Mouse (Mus musculus): ENCODE measurements around the gene Ppfia2. TPM values are rescaled to one million over a fixed set of nuclear protein-coding genes. Genes with fewer than 3 reads are reported as not detected.

The Ppfia2 gene
- polyA plus RNA-seq, 1 experiment from 2014 or later, result 0.58 TPM

- Histone ChIP-seq H3K4me1 (ENCODE audit: insufficient read depth) (no peaks in the 10 kb centered on the region), H3K27ac (ENCODE audit: low read depth) (no peak overlapping the region), H3K27me3 (ENCODE audit: insufficient read depth, low read length) (no peaks in the 10 kb centered on the region), H3K4me3 (ENCODE audit: low read depth, low read length) (no peak overlapping the region), H3K9me3 (ENCODE audit: low read depth, low read length) (no peaks in the 10 kb centered on the region), H3K36me3 (ENCODE audit: insufficient read depth) (no peaks in the 10 kb centered on the region), H3K9ac (no peak overlapping the region), H3K4me2 (no peak overlapping the region)
- peak; percentile 6 for DNase-seq
- no peak; the same call in 1 of the 2 replicates for ATAC-seq (ENCODE audit: insufficient read depth)
- TF ChIP-seq CTCF (IDR thresholded peaks at IDR 0.05; ENCODE audit: low read depth), result no peak
Measured at GRCm38 (mm10) chr10:106914275-106914674, 444.1 kb downstream of the Ppfia2 start.

- Histone ChIP-seq H3K27me3 (ENCODE audit: insufficient read depth, low read length) (no peaks in the 10 kb centered on the region), H3K9ac (no peak overlapping the region), H3K36me3 (ENCODE audit: insufficient read depth) (no peaks in the 10 kb centered on the region), H3K4me2 (no peak overlapping the region), H3K4me1 (ENCODE audit: insufficient read depth) (no peaks in the 10 kb centered on the region), H3K9me3 (ENCODE audit: low read depth, low read length) (no peaks in the 10 kb centered on the region), H3K4me3 (ENCODE audit: low read depth, low read length) (no peak overlapping the region), H3K27ac (ENCODE audit: low read depth) (no peak overlapping the region)
- DNase-seq (no peak), ATAC-seq (ENCODE audit: insufficient read depth) (no peak)
- TF ChIP-seq CTCF (IDR thresholded peaks at IDR 0.05; ENCODE audit: low read depth), result no peak
Measured at GRCm38 (mm10) chr10:106914822-106915221, 444.7 kb downstream of the Ppfia2 start.

- no peak overlapping the region for H3K4me2 ChIP-seq
- 82% methylated on average over 5 of the region's 5 CpGs for WGBS
- no peaks in the 10 kb centered on the region for H3K9me3 ChIP-seq (ENCODE audit: low read depth, low read length)
- TF ChIP-seq CTCF (IDR thresholded peaks at IDR 0.05; ENCODE audit: low read depth), result no peak
- no peak overlapping the region for H3K9ac ChIP-seq
- DNase-seq, result no peak
- no peak overlapping the region for H3K27ac ChIP-seq (ENCODE audit: low read depth)
- no peaks in the 10 kb centered on the region for H3K27me3 ChIP-seq (ENCODE audit: insufficient read depth, low read length)
- no peak for ATAC-seq (ENCODE audit: insufficient read depth)
- no peak overlapping the region for H3K4me3 ChIP-seq (ENCODE audit: low read depth, low read length)
- H3K36me3 ChIP-seq (ENCODE audit: insufficient read depth), result no peaks in the 10 kb centered on the region
- no peaks in the 10 kb centered on the region for H3K4me1 ChIP-seq (ENCODE audit: insufficient read depth)
Measured at GRCm38 (mm10) chr10:106924334-106924733, 454.2 kb downstream of the Ppfia2 start.

GRCm38 (mm10) chr10:106924798-106925197 lies 454.7 kb downstream of the Ppfia2 start:
- Histone ChIP-seq H3K9me3 (ENCODE audit: low read depth, low read length) (no peaks in the 10 kb centered on the region), H3K27ac (ENCODE audit: low read depth) (no peak overlapping the region)
- ATAC-seq (ENCODE audit: insufficient read depth), result no peak

GRCm38 (mm10) chr10:106928576-106929332 lies 458.6 kb downstream of the Ppfia2 start:
- Histone ChIP-seq H3K27me3 (ENCODE audit: insufficient read depth, low read length) (no peaks in the 10 kb centered on the region), H3K4me1 (ENCODE audit: insufficient read depth) (no peaks in the 10 kb centered on the region), H3K9me3 (ENCODE audit: low read depth, low read length) (no peaks in the 10 kb centered on the region), H3K4me2 (no peak overlapping the region), H3K4me3 (ENCODE audit: low read depth, low read length) (no peak overlapping the region), H3K27ac (ENCODE audit: low read depth) (no peak overlapping the region), H3K36me3 (ENCODE audit: insufficient read depth) (no peaks in the 10 kb centered on the region), H3K9ac (no peak overlapping the region)
- 71% methylated on average over 9 of the region's 9 CpGs for WGBS
- DNase-seq (no peak), ATAC-seq (ENCODE audit: insufficient read depth) (no peak)
- TF ChIP-seq CTCF (IDR thresholded peaks at IDR 0.05; ENCODE audit: low read depth), result no peak

More at GRCm38 (mm10) chr10:106924798-106925197, 454.7 kb downstream of the Ppfia2 start:
- Histone ChIP-seq H3K9ac (no peak overlapping the region), H3K4me3 (ENCODE audit: low read depth, low read length) (no peak overlapping the region), H3K4me2 (no peak overlapping the region), H3K36me3 (ENCODE audit: insufficient read depth) (no peaks in the 10 kb centered on the region), H3K4me1 (ENCODE audit: insufficient read depth) (no peaks in the 10 kb centered on the region), H3K27me3 (ENCODE audit: insufficient read depth, low read length) (no peaks in the 10 kb centered on the region)
- no peak for DNase-seq
- no peak for TF ChIP-seq CTCF (IDR thresholded peaks at IDR 0.05; ENCODE audit: low read depth)
- WGBS, result 69% methylated on average over 3 of the region's 3 CpGs

- ATAC-seq (ENCODE audit: insufficient read depth), result peak; percentile 52; the same call in 1 of the 2 replicates
- Histone ChIP-seq H3K4me1 (ENCODE audit: insufficient read depth) (no peaks in the 10 kb centered on the region), H3K36me3 (ENCODE audit: insufficient read depth) (no peaks in the 10 kb centered on the region), H3K27me3 (ENCODE audit: insufficient read depth, low read length) (no peaks in the 10 kb centered on the region), H3K9ac (peak overlapping the region; percentile 44), H3K27ac (ENCODE audit: low read depth) (0 out of 2 replicates have a peak overlapping the region, but pooled peaks have one; percentile 18), H3K4me3 (ENCODE audit: low read depth, low read length) (peak overlapping the region; percentile 31), H3K9me3 (ENCODE audit: low read depth, low read length) (no peaks in the 10 kb centered on the region), H3K4me2 (peak overlapping the region; percentile 61)
- 20% methylated on average over 13 of the region's 13 CpGs for WGBS
- TF ChIP-seq CTCF (IDR thresholded peaks at IDR 0.05; ENCODE audit: low read depth), result peak; percentile 76
- DNase-seq, result peak; percentile 86
Measured at GRCm38 (mm10) chr10:106932571-106933073, 462.5 kb downstream of the Ppfia2 start.

GRCm38 (mm10) chr10:106936996-106937395 lies 466.9 kb downstream of the Ppfia2 start:
- Histone ChIP-seq H3K9me3 (ENCODE audit: low read depth, low read length) (no peaks in the 10 kb centered on the region), H3K36me3 (ENCODE audit: insufficient read depth) (no peaks in the 10 kb centered on the region), H3K4me3 (ENCODE audit: low read depth, low read length) (no peak overlapping the region), H3K4me1 (ENCODE audit: insufficient read depth) (no peaks in the 10 kb centered on the region), H3K27ac (ENCODE audit: low read depth) (no peak overlapping the region), H3K4me2 (no peak overlapping the region), H3K27me3 (ENCODE audit: insufficient read depth, low read length) (no peaks in the 10 kb centered on the region), H3K9ac (no peak overlapping the region)
- no peak for TF ChIP-seq CTCF (IDR thresholded peaks at IDR 0.05; ENCODE audit: low read depth)
- 71% methylated on average over 7 of the region's 7 CpGs for WGBS
- DNase-seq, result no peak
- ATAC-seq (ENCODE audit: insufficient read depth), result no peak
